Mouse (Mus musculus) limb, embryonic 15.5 days (tissue): ENCODE data around the gene Nr2f2. TPM values are rescaled to one million over a fixed set of nuclear protein-coding genes. Genes with fewer than 3 reads are reported as not detected.

ENCODE experiments used
- ATAC-seq: fragments of 200-750 bp; cut with Nextera tagmentation; 2 replicates; pipeline ENCODE4 v1.8.0; 2017; ENCODE audit warnings: low read depth, moderate TSS enrichment; ENCODE audit not compliant: insufficient number of reproducible peaks, low FRiP score, low TSS enrichment
- H3K27ac ChIP-seq: fragments of 300-500 bp; sonication (generic); 2 replicates; pipeline ENCODE4 v1.5.1; 2015; ENCODE audit warnings: moderate library complexity, mild to moderate bottlenecking, inconsistent platforms
- H3K27me3 ChIP-seq: fragments of 300-500 bp; sonication (generic); 2 replicates; pipeline ENCODE4 v1.6.1; 2015; ENCODE audit warnings: inconsistent platforms
- H3K36me3 ChIP-seq: fragments of 300-500 bp; sonication (generic); 2 replicates; pipeline ENCODE4 v1.6.1; 2015; ENCODE audit warnings: inconsistent platforms
- H3K4me1 ChIP-seq: fragments of 300-500 bp; sonication (generic); 2 replicates; pipeline ENCODE4 v1.6.1; 2015; ENCODE audit warnings: inconsistent platforms
- H3K4me2 ChIP-seq: fragments of 300-500 bp; sonication (generic); 2 replicates; pipeline ENCODE4 v1.6.1; 2015; ENCODE audit warnings: mild to moderate bottlenecking, inconsistent platforms
- H3K4me3 ChIP-seq: fragments of 300-500 bp; sonication (generic); 2 replicates; pipeline ENCODE4 v1.5.1; 2015; ENCODE audit warnings: mild to moderate bottlenecking, inconsistent platforms
- H3K9ac ChIP-seq: fragments of 300-500 bp; sonication (generic); 2 replicates; pipeline ENCODE4 v1.6.1; 2015; ENCODE audit warnings: inconsistent platforms
- H3K9me3 ChIP-seq: fragments of 300-500 bp; sonication (generic); 2 replicates; pipeline ENCODE4 v1.6.1; 2016; ENCODE audit warnings: inconsistent platforms
- WGBS: fragments of 180-500 bp; shearing (Covaris S2); methylation state at CpG from one replicate; pipeline ENCODE4 v1.1.7; 2015; 5-methylcytosine and 5-hydroxymethylcytosine counted together
- polyA plus RNA-seq: library from polyadenylated mRNA; unstranded; fragments of >200 nt; fragmentation: Nextera tagmentation; extraction: Ambion mirVana; gene quantifications from 2 replicates; pipeline ENCODE4 v1.2.1, GENCODE M21; 2015

Gene Nr2f2
- polyA plus RNA-seq, 1 experiment from 2014 or later, result 34.7 TPM

DNA sequence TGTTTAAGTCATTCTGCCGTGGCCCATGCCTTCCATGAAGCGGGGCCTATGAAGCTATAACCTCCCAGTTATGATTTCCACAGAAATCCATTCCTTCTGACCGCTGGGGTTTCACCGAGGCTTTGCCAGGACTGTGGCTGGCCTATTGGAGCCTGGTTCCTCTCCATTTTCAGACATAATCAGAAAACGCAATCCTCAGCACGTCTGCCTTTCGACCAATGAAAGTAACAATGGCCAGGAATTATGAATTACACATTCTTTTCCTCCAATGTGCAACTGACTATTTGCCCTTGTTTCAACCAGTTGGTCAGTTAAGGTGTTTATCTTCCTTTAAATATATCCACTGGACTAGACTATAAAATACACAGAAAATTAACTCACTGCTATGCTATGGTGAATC, 31.1 kb downstream of the Nr2f2 start:
- 22% methylated on average over 7 of the region's 7 CpGs for WGBS
- peaks cover 91% of the 10 kb centered on the region for H3K27me3 ChIP-seq
- H3K4me3 ChIP-seq, result no peak overlapping the region
- H3K9me3 ChIP-seq, result no peaks in the 10 kb centered on the region
- H3K9ac ChIP-seq, result no peak overlapping the region
- no peak for ATAC-seq
- H3K4me2 ChIP-seq, result no peak overlapping the region
- peaks cover 33% of the 10 kb centered on the region for H3K4me1 ChIP-seq
- no peak overlapping the region for H3K27ac ChIP-seq
- no peaks in the 10 kb centered on the region for H3K36me3 ChIP-seq

DNA sequence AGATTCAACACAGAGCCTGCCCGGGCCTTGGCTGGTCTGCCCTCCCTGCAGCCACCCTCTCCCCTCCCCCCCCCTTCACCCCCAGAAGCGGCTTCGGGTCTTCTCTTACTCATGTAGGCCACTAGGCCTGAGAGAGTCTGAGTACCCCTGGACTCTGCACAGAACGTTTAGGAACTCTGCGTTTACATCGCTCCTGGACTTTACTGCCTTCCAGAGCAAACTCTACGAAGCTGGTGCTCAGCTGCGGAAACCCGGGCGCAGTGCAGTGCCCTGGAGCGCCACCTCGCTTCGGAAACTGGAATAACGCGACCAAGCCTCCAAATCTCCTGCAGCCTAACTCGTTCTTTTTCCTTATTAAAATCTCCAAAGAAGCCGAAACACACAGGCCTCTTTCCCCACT, 31.7 kb downstream of the Nr2f2 start:
- no peaks in the 10 kb centered on the region for H3K9me3 ChIP-seq
- H3K27ac ChIP-seq, result no peak overlapping the region
- peaks cover 90% of the 10 kb centered on the region for H3K27me3 ChIP-seq
- WGBS, result under 1% methylated on average over 17 of the region's 17 CpGs
- H3K36me3 ChIP-seq, result no peaks in the 10 kb centered on the region
- ATAC-seq, result 0 out of 2 replicates have a peak, but pooled peaks have one; percentile 50
- no peak overlapping the region for H3K9ac ChIP-seq
- H3K4me1 ChIP-seq, result peaks cover 34% of the 10 kb centered on the region
- peak overlapping the region; percentile 36 for H3K4me2 ChIP-seq
- H3K4me3 ChIP-seq, result peak overlapping the region; percentile 23

DNA sequence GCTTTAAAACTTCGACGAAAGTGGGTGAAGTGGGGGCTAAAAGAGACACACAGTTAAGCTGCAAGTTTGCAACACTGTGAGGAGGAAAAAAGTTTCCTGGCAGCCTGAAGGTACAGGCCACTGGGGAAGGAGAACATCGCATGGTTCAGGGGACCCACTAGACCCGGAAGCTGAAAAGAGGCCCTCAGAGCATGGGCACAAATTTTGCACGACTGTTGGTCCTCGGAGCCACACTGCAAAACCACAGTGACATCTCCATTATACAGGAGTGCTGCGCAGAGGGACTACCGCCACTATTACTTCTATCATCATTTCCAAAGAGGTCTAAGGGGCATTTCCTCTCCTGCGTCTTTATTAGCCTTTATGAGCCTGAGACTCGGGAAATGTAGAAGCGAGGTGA, 32.7 kb downstream of the Nr2f2 start:
- H3K27ac ChIP-seq, result no peak overlapping the region
- H3K36me3 ChIP-seq, result no peaks in the 10 kb centered on the region
- no peak overlapping the region for H3K9ac ChIP-seq
- ATAC-seq, result no peak
- H3K9me3 ChIP-seq, result no peaks in the 10 kb centered on the region
- peaks cover 36% of the 10 kb centered on the region for H3K4me1 ChIP-seq
- H3K27me3 ChIP-seq, result peaks cover 94% of the 10 kb centered on the region
- H3K4me2 ChIP-seq, result no peak overlapping the region
- H3K4me3 ChIP-seq, result no peak overlapping the region
- WGBS, result 17% methylated on average over 11 of the region's 11 CpGs

DNA sequence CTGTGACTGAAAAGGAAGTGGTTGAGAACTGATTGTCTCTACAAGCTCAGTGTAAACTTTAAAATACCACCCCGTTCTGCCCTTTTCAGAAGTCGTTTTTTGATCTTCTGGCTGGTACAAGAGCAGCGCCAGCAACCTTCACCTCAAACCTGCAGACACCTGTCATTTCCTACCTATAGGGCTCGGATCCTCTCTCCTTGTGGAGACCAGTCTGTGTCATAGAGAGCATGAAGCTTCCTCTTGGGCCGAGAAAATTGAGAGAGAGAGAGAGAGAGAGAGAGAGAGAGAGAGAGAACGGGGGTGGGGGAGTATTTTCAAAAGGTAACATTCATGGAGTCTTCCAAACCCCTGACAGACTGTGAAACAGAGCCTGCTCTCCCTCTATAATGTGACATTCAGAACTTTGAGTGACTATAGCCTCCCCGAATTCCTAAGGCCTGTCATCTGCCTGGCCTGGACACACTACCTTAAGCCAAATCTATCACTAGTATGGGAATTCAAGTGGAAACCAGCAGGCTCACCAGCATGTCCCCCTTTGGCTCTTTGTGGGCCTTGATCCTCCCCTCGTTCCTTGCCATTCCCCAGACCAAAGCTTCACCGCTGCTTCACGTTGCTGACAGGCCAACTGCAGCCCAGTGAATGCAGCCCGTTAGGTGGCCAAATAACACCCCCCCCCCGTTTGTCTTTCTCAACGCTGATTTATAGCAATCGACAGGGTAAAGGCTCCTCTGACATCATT, 33.4 kb downstream of the Nr2f2 start:
- Histone ChIP-seq H3K9ac (no peak overlapping the region), H3K27me3 (peaks cover 92% of the 10 kb centered on the region), H3K36me3 (no peaks in the 10 kb centered on the region), H3K4me2 (no peak overlapping the region), H3K27ac (no peak overlapping the region), H3K4me1 (peaks cover 36% of the 10 kb centered on the region), H3K4me3 (no peak overlapping the region), H3K9me3 (no peaks in the 10 kb centered on the region)
- no peak for ATAC-seq
- WGBS, result 28% methylated on average over 14 of the region's 14 CpGs

DNA sequence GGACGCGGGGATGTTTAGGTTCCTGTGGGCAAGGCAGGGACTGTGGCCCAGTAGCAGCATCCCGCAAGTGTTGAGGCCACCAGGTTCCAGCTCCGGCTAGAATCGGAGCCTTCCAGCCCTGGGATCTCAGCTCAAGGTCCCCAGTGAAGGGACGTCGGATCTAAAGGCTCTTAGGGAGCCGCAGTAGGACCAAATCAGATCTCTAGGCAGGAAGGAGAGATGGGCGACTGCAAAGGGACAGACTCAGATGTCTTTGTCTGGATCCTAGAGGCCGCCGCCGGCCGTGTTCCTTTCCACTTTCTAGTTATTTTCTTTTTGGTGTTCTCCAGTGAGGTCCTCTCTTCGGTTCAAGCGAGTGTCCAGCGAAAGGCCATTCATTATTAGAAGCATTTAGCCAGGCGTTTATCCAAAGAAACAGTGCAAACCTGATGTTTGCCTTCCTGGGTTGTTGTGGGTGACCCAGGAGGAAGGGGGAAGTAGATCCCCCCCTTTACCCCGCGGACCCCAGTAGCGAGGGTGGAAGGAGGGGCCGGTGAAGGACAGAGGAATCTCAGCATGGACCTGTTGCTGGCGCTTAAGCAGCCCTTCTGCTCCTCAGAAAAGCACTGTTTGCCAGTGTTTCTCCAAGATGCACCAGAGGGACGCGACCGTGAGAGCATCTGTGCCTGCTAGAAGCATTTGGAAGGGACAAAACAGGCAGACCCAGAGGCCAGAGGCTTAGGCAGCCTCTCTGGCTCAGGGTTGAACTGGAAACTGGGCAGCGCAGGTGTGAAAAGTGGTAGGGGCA, 34.3 kb downstream of the Nr2f2 start:
- 0 out of 2 replicates have a peak, but pooled peaks have one; percentile 2 for ATAC-seq
- H3K27ac ChIP-seq, result no peak overlapping the region
- no peaks in the 10 kb centered on the region for H3K9me3 ChIP-seq
- 8% methylated on average over 26 of the region's 26 CpGs for WGBS
- peaks cover 30% of the 10 kb centered on the region for H3K4me1 ChIP-seq
- peaks cover 92% of the 10 kb centered on the region for H3K27me3 ChIP-seq
- peak overlapping the region; percentile 41 for H3K4me3 ChIP-seq
- H3K36me3 ChIP-seq, result no peaks in the 10 kb centered on the region
- no peak overlapping the region for H3K9ac ChIP-seq
- H3K4me2 ChIP-seq, result peak overlapping the region; percentile 79

DNA sequence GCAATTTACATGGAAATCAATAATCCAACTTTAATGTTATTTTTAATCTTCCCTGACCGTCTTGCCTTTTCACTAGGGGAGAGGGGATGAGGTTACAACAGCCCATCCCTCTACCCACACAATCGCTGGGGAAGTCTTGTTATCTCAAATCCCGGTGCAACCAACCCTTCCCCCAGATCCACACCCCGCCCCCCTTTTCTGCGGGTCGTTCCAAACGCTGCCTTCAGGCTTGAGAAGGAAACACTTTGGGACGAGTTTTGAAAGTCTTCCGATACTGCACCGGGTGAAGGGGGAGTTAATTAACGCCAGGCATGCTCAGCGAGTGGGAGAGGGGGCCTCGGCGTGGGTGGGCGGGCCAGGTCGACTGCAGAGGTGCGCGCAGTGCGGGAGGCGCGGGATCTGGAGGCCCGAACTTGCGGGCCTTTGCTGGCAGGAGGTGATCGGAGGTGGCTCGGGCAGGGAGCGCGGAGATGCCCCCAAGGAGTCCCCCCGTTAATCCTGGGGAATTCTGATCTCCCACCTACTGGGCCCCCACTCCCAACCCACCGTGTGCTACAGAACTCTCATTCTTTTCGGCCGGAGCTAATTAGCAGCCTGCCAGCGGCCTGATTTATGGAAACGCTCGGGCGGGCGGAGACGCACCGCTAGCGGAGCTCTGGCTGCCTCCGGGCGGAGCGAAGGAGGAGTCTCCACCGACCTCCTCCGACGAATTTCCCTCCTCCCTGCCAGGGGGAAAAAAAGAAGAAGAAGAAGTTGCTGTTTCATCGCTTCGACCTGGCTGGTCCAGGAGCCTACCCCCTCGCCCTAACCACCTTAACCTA, 35.1 kb downstream of the Nr2f2 start:
- peak overlapping the region; percentile 41 for H3K4me3 ChIP-seq
- no peaks in the 10 kb centered on the region for H3K36me3 ChIP-seq
- H3K9ac ChIP-seq, result 0 out of 2 replicates have a peak overlapping the region, but pooled peaks have one; percentile 20
- ATAC-seq, result 0 out of 2 replicates have a peak, but pooled peaks have one; percentile 35
- peaks cover 93% of the 10 kb centered on the region for H3K27me3 ChIP-seq
- H3K27ac ChIP-seq, result no peak overlapping the region
- no peaks in the 10 kb centered on the region for H3K9me3 ChIP-seq
- peaks cover 30% of the 10 kb centered on the region for H3K4me1 ChIP-seq
- under 1% methylated on average over 43 of the region's 48 CpGs for WGBS
- H3K4me2 ChIP-seq, result peak overlapping the region; percentile 79

DNA sequence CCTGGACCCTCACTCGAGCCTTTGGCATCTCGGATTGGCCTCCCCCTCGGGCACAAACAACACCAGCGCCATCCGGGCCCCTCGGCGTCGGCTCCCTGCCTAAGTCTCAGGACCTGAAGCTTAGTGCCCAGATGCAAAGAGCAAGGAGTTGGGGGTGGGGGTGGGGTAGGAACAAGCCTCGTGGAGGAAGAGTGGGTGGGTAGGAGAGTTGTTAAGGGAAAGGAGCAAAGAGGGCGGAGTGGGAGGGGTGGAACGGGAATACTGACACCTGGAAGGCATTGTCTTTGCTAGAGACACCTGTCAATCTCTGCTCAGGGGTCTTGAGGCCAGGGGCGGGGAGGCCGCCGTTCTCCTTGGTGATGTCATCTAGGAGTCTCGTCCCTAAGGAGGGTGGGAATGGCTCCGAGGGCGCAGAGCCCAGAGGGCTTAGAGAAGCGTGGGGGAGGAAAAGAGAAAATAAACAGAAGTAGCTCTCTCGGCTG, 35.7 kb downstream of the Nr2f2 start:
- Histone ChIP-seq H3K9ac (no peak overlapping the region), H3K4me2 (peak overlapping the region; percentile 79), H3K4me3 (peak overlapping the region; percentile 41; the same call in 1 of the 2 replicates), H3K36me3 (no peaks in the 10 kb centered on the region), H3K4me1 (peaks cover 32% of the 10 kb centered on the region), H3K27ac (no peak overlapping the region), H3K27me3 (peaks cover 93% of the 10 kb centered on the region), H3K9me3 (no peaks in the 10 kb centered on the region)
- no peak for ATAC-seq
- WGBS, result 1% methylated on average over 19 of the region's 19 CpGs

DNA sequence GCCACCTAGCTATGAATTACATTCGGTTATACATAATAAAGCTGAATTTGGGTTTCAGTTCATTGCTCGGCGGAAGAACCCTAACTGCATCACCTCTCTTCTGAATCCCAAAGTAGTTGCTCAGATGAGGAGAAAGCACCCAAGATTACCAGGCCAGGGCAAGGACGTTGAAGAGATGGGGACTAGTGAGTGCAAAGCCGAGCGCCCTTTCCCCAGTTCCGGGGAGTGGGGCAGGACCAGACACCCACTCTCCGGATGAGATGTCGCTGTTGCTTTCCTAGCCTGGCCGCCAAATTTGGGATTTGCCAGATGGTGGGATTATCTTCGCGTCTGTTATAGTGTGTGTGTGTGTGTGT, 36.4 kb downstream of the Nr2f2 start:
- no peak overlapping the region for H3K27ac ChIP-seq
- no peak overlapping the region for H3K4me2 ChIP-seq
- no peaks in the 10 kb centered on the region for H3K9me3 ChIP-seq
- no peak overlapping the region for H3K4me3 ChIP-seq
- H3K4me1 ChIP-seq, result peaks cover 36% of the 10 kb centered on the region
- H3K9ac ChIP-seq, result no peak overlapping the region
- H3K36me3 ChIP-seq, result no peaks in the 10 kb centered on the region
- H3K27me3 ChIP-seq, result peaks cover 93% of the 10 kb centered on the region
- ATAC-seq, result no peak
- 7% methylated on average over 12 of the region's 12 CpGs for WGBS

DNA sequence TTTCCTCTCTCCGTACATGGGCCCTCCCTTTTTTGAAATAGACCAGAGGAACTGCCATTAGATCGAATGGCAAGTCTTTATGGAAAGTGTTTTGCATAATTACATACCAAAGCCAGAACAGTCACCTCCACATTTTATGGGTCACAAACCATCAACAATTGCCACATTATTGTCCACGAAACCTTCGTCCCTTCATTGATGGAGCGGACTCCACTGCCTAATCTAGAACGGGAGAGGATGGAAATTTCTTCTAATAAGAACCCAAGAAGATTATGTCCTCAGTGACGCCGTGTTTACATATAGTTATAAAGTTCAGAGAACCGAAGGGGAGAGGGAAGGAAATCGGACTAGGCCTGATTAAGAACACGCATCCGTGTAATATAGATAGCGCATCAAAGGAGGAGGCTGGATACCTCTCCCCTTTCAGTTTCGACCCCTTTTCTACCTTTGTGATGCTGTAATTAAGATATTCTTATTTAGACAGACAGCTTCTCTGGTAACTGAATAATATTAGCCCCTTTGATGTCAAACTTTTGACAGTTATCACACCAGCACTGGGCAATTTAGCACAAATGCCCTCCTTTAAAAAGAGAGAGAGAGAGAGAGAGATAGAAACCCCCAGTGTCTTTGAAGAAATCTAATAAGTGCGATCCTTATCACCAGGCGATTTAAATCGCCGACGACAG, 36.9 kb downstream of the Nr2f2 start:
- H3K4me1 ChIP-seq, result peaks cover 35% of the 10 kb centered on the region
- WGBS, result 18% methylated on average over 19 of the region's 19 CpGs
- H3K27me3 ChIP-seq, result peaks cover 95% of the 10 kb centered on the region
- no peaks in the 10 kb centered on the region for H3K9me3 ChIP-seq
- no peak overlapping the region for H3K4me3 ChIP-seq
- no peak overlapping the region for H3K27ac ChIP-seq
- H3K4me2 ChIP-seq, result no peak overlapping the region
- no peak overlapping the region for H3K9ac ChIP-seq
- no peaks in the 10 kb centered on the region for H3K36me3 ChIP-seq
- ATAC-seq, result no peak

DNA sequence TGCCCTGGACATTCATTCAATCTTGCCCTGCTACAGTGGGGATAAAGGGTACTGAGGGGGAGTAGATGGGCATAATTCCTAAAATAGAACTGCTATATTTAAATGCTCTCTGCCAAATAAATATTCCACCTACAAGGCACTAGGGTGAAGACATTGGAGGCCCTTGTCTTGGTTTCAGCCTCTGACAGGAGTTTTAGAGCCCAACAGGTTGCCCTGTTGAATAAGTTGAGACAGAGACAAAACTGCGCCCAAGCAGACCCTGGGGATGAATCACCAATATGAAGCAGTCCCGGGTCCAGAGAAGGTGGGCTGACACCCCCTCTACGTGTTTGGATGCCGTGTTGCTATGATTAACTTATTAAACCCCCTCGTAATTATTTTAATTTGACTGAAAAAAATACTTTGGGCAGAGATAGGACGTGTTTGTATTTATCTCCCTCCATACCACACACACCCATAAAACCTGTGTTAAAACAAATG, 37.5 kb downstream of the Nr2f2 start:
- peaks cover 32% of the 10 kb centered on the region for H3K4me1 ChIP-seq
- peaks cover 97% of the 10 kb centered on the region for H3K27me3 ChIP-seq
- H3K4me2 ChIP-seq, result no peak overlapping the region
- H3K9me3 ChIP-seq, result no peaks in the 10 kb centered on the region
- H3K9ac ChIP-seq, result no peak overlapping the region
- 12% methylated on average over 6 of the region's 6 CpGs for WGBS
- no peaks in the 10 kb centered on the region for H3K36me3 ChIP-seq
- H3K4me3 ChIP-seq, result no peak overlapping the region
- ATAC-seq, result no peak
- no peak overlapping the region for H3K27ac ChIP-seq
